Mouse (Mus musculus): ENCODE measurements around the gene Zswim1.

Gene Zswim1

DNA sequence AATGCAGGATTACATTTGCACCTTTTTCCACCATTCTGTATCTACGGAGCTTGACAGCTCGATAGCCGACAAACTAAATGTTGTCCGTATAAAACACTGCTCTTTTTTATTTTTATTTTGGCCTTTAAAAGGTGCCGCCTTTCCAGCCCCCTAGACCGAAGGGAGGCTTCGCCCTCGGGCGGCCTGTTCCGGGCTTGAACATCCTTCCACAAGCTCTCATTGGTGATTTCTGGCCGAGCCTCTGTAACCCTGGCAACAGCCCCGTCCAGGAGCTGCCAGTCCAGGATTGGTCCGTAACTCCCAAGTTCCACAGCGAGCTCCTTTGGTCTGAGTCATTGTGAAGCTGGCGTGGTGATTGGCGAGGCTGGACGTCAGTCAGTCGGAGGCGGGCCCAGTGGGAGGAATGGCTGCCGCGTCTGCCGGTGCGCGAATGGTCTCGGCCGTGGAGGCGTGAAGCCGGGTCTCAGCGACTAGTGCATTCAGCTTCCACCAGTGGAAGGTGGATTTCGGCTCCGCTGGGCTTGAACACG is at the start of gene Zswim1:
Gene Zswim1, plus strand, starts transcription at position 51 of the 530 bp plus-strand sequence.
- peak; percentile 99 for DNase-seq (ENCODE audit: low read depth, low spot score)

- no peak for DNase-seq (ENCODE audit: low read depth, low spot score)
These were observed 49.1 kb upstream of the Zswim1 start for GRCm38 (mm10) chr2:164773229-164773988.

GRCm38 (mm10) chr2:164773989-164774364 is 48.5 kb upstream of the Zswim1 start:
- no peak for DNase-seq (ENCODE audit: low read depth, low spot score)

DNA sequence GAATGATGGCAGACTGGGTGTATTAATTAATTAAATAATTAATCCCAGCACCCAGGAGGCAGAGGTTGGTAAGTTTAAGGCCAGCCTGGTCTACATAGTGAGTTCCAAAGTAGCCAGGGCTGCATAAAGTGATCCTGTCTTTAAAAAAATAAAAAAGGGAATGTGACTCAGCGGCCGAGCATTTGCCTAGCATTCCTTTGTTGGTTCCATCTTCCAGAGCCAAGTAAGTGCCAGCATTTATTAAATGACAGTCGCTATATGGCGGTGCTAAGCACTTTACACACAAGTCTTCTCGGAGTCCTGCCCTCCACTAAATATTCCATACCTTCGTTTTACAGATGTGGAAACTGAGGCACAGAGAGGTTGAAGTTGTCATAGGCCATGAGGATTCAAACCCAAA is 46.4 kb upstream of the Zswim1 start:
- DNase-seq (ENCODE audit: low read depth, low spot score), result no peak

DNA sequence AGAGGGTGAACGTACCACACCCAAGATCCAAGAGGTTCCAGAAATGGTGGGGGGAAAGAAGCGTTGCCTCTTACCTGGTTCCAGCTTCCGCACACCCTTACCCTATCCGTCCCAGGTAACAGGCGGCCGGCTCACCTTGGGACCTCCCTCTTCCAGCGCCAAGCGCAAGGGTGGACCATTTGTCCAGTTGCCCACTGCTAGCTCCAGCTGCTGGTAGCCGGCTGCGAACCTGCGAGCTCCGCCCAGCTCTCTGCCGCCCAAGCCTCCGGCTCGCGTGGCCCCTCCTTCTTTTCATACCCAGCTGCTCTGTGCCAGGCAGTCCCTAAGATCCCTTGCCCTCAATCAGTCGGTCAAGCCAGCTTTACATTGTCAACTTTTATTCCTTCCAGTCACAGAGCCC is 45.7 kb upstream of the Zswim1 start:
- no peak for DNase-seq (ENCODE audit: low read depth, low spot score)

DNA sequence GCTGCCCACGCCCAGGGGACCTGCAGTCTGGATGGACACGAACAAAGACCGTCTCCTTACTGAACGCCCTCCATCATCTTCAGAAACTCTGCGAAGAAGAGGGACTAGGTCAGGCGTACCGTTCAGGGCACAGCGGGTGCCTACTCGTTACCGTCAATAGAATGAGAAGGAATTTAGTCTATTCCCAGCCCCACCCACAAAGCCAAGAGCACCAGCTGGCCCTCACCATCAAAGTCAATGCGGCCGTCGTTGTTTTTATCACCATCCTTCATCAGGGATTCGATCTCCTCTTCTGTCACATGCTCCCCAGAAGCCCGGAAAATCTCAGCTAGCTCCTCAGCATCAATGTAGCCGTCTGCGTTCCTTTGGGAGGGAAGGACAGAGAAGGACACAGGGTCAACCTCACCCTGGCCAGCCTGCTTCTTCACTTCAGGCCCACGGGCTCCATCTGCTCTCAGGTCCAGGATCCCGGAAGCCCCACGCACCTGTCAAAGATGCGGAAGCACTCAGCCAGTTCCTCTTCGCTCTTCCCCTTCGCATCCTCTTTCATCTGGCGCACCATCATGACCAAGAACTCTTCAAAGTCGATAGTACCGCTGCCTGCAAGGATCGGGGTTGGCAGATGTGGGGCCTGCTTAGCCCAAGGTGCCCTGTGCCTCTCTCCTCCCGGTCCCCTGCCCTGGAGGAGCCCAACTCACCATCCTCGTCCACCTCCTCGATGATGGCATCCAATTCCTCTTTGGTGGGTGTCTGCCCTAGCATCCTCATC is 45.1 kb upstream of the Zswim1 start:
- no peak for DNase-seq (ENCODE audit: low read depth, low spot score)

GRCm38 (mm10) chr2:164778015-164778287 is 44.5 kb upstream of the Zswim1 start:
- DNase-seq (ENCODE audit: low read depth, low spot score), result no peak

DNA sequence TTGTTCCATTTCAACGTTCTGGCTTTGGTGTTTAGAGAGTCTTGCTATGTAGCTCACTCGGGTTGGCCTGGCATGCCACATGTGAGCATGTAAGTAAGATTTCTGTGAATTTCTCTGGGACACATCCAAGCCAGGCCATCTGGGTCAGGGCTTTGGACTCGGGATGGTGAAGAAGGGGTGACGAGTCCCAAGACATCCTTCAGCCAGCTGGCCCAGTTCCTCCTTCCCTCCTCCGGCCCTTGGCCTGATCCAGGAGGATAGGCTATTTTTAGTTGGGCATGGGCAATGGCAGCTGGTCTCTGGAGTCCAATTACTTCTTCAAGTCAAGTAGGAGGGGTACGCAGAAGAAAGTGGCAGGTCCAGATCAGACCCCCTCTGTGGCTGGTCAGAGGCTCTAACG is 43.7 kb upstream of the Zswim1 start:
- DNase-seq (ENCODE audit: low read depth, low spot score), result no peak

DNA sequence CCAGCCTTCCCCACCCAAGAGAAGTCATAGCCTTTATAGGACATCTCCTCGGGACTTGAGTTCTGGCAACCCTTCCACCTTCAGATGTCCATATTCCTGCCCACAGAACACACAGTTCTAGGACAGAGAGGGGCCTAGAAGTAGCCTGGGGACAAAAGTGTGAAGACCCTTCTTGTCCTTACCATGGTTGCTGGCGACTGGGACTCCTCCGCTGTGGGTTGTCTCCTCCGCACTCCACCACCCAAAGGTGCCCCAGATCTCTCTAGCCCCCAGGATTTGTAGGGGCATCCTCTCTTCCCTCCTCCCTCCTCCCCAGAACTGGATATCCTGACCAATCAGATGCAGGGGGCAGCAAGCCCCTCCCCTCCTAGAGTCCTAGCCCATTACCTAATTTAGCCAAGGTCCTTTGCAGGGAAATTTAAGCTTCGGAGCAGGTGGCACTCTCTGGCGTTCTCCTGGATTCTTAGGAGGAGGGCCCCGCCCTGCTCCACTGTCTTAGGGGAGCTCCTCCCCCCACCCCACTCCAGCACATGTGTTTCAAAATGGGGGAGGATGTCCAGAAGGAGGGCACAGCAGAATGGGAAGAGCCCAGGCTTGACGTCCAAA is 42.9 kb upstream of the Zswim1 start, which contains the start of gene Tnnc2:
Gene Tnnc2, minus strand, starts transcription at position 487 of the 606 bp plus-strand sequence.
- DNase-seq (ENCODE audit: low read depth, low spot score), result no peak

DNA sequence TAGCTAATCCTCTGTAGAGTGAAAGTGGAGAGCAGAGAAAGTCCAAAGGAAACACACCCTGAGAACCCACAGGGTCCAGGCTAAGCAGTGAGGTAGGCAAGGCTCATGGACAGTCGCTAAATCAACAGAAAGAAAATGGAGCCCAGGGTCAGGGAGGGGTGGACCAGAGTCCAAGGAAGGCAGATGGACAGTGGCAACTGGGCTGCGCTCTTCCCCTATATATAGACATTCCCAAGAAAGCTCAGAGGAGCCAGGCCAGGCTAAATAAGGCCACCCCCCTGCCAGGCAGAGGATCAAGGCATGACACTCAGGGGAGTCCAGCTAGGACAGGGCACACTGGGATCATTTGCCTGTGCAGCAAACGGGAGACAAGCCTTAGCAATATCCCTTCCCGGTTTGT is 40.6 kb upstream of the Zswim1 start:
- no peak for DNase-seq (ENCODE audit: low read depth, low spot score)

DNA sequence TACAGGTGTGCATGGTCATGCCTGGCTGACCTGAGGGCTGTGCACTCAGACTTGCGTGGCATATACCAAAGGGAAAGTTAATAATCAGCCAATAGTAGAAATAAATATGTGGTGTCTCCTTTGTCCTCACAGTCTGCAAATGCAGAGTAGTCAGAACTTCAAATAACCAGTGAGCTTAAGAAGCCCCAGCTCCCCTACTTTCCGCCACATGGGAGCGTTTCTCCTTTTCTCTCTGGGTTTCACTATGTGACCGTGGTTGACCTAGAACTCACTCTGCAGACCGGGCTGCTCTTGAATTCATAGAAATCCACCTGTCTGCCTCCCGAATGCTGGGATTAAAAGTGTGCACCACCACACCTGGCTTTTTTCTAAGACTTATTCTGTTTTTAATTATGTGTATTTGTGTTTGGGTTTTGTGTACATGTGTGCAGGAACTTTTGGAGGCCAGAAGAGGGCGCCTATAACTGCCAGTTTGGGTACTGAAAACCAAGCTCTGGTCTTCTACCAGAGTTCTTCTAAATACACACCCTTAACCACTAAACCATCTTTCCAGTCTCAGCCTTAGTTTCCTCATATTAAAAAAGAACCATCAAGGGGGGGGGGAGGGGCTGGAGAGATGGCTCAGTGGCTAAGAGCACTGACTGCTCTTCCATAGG is 38.4 kb upstream of the Zswim1 start:
- peak; percentile 50 for DNase-seq (ENCODE audit: low read depth, low spot score)

- DNase-seq (ENCODE audit: low read depth, low spot score), result no peak
These were observed 37.5 kb upstream of the Zswim1 start for GRCm38 (mm10) chr2:164784869-164785420.

DNA sequence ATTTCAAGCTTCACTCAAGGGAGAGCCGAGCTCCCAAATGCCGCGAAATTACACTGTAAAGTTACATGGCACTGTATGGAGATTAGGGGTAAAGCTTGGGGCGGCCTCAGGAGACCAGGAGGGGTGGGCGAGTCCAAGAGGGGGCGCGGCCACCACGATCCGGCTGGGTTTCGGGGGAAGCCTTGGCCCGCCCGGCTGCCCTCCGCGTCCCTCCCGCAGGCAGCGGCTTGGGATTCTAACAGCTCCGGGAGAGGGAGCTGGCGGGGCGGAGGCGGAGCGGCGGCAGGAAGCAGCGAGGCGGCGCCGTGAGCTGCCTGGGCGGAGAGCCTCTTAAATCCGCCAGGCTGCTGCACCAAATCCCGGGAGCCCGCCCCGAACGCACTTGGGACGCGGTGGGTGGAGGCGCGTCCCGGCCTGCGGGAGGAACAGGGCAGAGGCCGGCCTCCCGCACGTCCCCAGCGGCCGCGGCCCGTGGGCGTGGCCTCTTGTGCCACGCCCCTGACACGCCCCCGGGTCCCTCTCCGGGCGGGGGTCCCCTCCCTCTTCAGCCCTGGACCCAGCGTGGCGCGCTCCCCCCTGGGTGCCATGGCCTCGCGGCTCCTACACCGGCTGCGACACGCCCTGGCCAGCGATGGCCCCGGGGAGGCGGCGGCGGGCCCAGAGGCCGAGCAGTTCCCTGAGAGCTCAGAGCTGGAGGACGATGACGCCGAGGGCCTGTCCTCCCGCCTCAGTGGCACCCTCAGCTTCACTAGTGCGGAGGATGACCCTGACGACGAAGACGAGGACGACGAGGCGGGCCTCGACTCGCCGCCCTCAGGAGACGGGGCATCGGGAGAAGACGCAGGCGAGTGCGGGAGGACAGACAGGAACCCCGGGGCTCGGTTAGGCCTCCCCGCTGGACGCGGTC is 36.8 kb upstream of the Zswim1 start, which contains the start of gene Snx21:
Gene Snx21, plus strand, starts transcription at position 343 of the 907 bp plus-strand sequence.
- DNase-seq (ENCODE audit: low read depth, low spot score), result peak; percentile 77

DNA sequence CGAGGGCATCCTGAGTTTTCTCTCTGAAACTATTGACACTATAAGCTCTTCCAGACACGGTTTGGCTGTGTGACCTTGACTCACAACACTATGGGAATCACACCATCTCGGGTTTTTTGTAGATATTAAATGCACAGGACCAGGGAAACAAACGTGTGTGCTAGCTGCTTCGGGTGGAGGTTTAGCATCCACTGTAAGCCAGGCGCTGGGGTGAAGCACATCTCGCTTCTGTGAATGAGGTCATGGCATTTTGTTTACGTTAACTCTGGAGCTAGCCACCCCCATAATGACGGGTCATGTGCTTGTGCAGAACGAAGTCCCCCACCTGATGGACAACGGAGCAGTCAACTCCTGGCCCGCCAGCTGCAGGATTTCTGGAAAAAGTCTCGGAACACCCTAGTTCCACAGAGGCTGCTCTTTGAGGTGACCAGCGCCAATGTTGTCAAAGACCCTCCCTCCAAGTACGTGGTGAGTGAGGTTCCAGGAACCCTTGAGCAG is 36.0 kb upstream of the Zswim1 start:
- peak; percentile 29 for DNase-seq (ENCODE audit: low read depth, low spot score)

- DNase-seq (ENCODE audit: low read depth, low spot score), result no peak
These were observed 35.5 kb upstream of the Zswim1 start for GRCm38 (mm10) chr2:164787032-164787431.

- DNase-seq (ENCODE audit: low read depth, low spot score), result no peak
These were observed 34.7 kb upstream of the Zswim1 start for GRCm38 (mm10) chr2:164787779-164788178.

DNA sequence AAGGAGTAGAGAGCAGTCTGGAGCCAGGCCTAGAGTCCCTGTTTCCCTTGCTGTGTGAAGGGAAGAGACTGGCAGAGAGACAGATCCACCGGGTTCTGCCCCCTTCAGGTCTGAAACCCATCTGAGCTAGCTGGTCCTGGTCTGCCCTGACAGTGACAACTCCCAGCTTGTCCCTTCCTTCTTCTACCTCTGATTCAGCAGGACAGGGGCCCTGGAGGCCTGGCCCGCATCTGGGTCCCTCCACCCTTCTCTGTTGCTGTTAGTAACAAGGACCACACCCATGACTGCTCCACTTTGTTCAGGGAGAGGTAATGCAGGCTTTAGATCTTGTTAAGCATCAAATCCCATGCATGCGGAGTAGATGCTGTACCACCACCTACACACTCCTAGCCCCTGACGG is 34.1 kb upstream of the Zswim1 start:
- no peak for DNase-seq (ENCODE audit: low read depth, low spot score)

DNA sequence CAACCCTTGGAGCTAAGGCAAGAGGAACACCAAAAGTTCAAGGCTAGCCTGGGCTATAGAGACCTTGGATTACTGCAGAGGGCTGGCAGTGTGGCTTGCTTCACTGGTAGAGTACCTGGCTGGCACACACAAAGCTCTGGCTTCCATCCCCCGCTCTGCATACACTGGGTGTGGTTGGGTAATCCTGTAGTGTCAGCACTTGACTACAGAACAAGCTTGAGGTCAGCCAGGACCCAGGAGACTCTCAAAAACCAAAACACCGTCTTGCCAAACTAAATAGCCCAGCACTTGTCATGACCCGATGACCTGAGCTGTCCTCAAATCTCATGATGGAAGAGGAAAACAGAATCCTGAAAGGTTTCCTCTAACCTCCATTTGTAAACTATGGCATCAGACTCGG is 32.0 kb upstream of the Zswim1 start:
- DNase-seq (ENCODE audit: low read depth, low spot score), result no peak

DNA sequence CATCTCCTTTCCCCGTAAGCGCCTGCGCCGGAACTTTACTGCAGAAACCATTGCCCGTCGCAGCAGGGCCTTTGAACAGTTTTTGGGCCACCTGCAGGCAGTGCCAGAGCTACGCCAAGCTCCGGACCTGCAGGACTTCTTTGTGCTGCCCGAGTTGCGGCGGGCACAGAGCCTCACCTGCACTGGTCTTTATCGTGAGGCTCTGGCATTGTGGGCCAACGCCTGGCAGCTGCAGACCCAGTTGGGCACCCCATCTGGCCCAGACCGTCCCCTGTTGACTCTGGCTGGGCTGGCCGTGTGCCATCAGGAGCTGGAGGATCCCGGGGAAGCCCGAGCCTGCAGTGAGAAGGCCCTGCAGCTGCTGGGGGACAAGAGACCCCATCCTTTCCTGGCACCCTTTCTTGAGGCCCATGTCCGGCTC is 30.6 kb upstream of the Zswim1 start:
- DNase-seq (ENCODE audit: low read depth, low spot score), result no peak
